Mouse (Mus musculus): ENCODE measurements around the gene Krt6a. TPM values are rescaled to one million over a fixed set of nuclear protein-coding genes. Genes with fewer than 3 reads are reported as not detected.
"Not testable (repeated sequence)": the region's sequence is repeated elsewhere in the genome, so short reads cannot be mapped to it uniquely, and the experiment has no call there.

The Krt6a gene
- not detected for total RNA-seq (2021)

GRCm38 (mm10) chr15:101694207-101694606 is at the start of gene Krt6a:
Krt6a (minus strand) TSS chr15:101694307.
- DNase-seq = no peak
- intact Hi-C loops (cut with DNase I) = no loop called here

GRCm38 (mm10) chr15:101742711-101743110 is 48.6 kb upstream of the Krt6a start, which contains the start of gene Krt71:
Krt71 (minus strand) TSS chr15:101743109.
- DNase-seq = peak; percentile 26
- intact Hi-C loops (cut with DNase I) = no loop called here

- no peak for DNase-seq
- intact Hi-C loops (cut with DNase I) = no loop called here
These were observed 43.7 kb upstream of the Krt6a start for GRCm38 (mm10) chr15:101737786-101738185.

- no peak for DNase-seq
These were observed 36.5 kb upstream of the Krt6a start for GRCm38 (mm10) chr15:101730653-101731052.

GRCm38 (mm10) chr15:101724686-101725085 is 30.6 kb upstream of the Krt6a start:
- DNase-seq = no peak
- intact Hi-C loops (cut with DNase I) = no loop called here

More at GRCm38 (mm10) chr15:101730653-101731052, 36.5 kb upstream of the Krt6a start:
- intact Hi-C loops (cut with DNase I) = no loop called here

GRCm38 (mm10) chr15:101715831-101716230 is 21.7 kb upstream of the Krt6a start:
- intact Hi-C loops (cut with DNase I) = no loop called here
- no peak for DNase-seq

GRCm38 (mm10) chr15:101714356-101714755 is 20.2 kb upstream of the Krt6a start:
- intact Hi-C loops (cut with DNase I) = no loop called here
- no peak for DNase-seq

- intact Hi-C loops (cut with DNase I) = no loop called here
These were observed 19.6 kb upstream of the Krt6a start for GRCm38 (mm10) chr15:101713731-101714130.

GRCm38 (mm10) chr15:101712720-101713119 is 18.6 kb upstream of the Krt6a start, which contains the start of gene Krt5:
Krt5 (minus strand) TSS chr15:101712898.
- DNase-seq = no peak
- intact Hi-C loops (cut with DNase I) = no loop called here

More at GRCm38 (mm10) chr15:101713731-101714130, 19.6 kb upstream of the Krt6a start:
- no peak for DNase-seq

- intact Hi-C loops (cut with DNase I) = no loop called here
- DNase-seq = no peak
These were observed 14.6 kb upstream of the Krt6a start for GRCm38 (mm10) chr15:101708683-101709082.

GRCm38 (mm10) chr15:101707454-101707853 is 13.3 kb upstream of the Krt6a start:
- intact Hi-C loops (cut with DNase I) = no loop called here
- no peak for DNase-seq

GRCm38 (mm10) chr15:101704066-101704465 is 10.0 kb upstream of the Krt6a start:
- peak; percentile 5 for DNase-seq
- intact Hi-C loops (cut with DNase I) = no loop called here

- intact Hi-C loops (cut with DNase I) = no loop called here
- no peak for DNase-seq
These were observed 8.3 kb upstream of the Krt6a start for GRCm38 (mm10) chr15:101702380-101702779.

GRCm38 (mm10) chr15:101699866-101700265 is 5.8 kb upstream of the Krt6a start:
- intact Hi-C loops (cut with DNase I) = no loop called here
- no peak for DNase-seq

GRCm38 (mm10) chr15:101699192-101699591 is 5.1 kb upstream of the Krt6a start:
- intact Hi-C loops (cut with DNase I) = no loop called here
- no peak for DNase-seq

GRCm38 (mm10) chr15:101697326-101698188 is 3.5 kb upstream of the Krt6a start:
- intact Hi-C loops (cut with DNase I) = no loop called here
- peak; percentile 43 for DNase-seq

GRCm38 (mm10) chr15:101690460-101690859 is 3.6 kb downstream of the Krt6a start:
- intact Hi-C loops (cut with DNase I); DNase-seq: not testable (repeated sequence)

GRCm38 (mm10) chr15:101688161-101688560 is 5.9 kb downstream of the Krt6a start:
- intact Hi-C loops (cut with DNase I) = no loop called here
- DNase-seq = no peak

- intact Hi-C loops (cut with DNase I) = no loop called here
- no peak for DNase-seq
These were observed 13.9 kb downstream of the Krt6a start, which contains the start of gene Krt6b for GRCm38 (mm10) chr15:101680187-101680586. Krt6b (minus strand) TSS chr15:101680287.

- DNase-seq = no peak
- intact Hi-C loops (cut with DNase I) = no loop called here
These were observed 18.1 kb downstream of the Krt6a start for GRCm38 (mm10) chr15:101675978-101676377.

GRCm38 (mm10) chr15:101652736-101653265 is 41.3 kb downstream of the Krt6a start:
- intact Hi-C loops (cut with DNase I) = no loop called here
- peak; percentile 12 for DNase-seq

- intact Hi-C loops (cut with DNase I) = no loop called here
These were observed 46.8 kb downstream of the Krt6a start, which contains the start of gene Gm5478 for GRCm38 (mm10) chr15:101647280-101647679. Gm5478 (minus strand) TSS chr15:101647380.

More at GRCm38 (mm10) chr15:101647280-101647679, 46.8 kb downstream of the Krt6a start, which contains the start of gene Gm5478:
- no peak for DNase-seq
